Mouse (Mus musculus) thymus, postnatal 0 days (tissue): Measurements from ENCODE around the gene Samd14. TPM values are rescaled to one million over a fixed set of nuclear protein-coding genes. Genes with fewer than 3 reads are reported as not detected.
A peak's percentile ranks its signal among the peaks of the same experiment; 100 is the strongest.

ENCODE experiments used
- DNase-seq: peaks from one replicate; pipeline ENCODE4 v3.0.0-alpha.2; 2015; ENCODE audit warnings: low spot score
- polyA plus RNA-seq: library from polyadenylated mRNA; unstranded; fragments of >200 nt; fragmentation: Nextera tagmentation; extraction: Ambion mirVana; gene quantifications from 2 replicates; pipeline ENCODE4 v1.2.1, GENCODE M21; 2015

Samd14 gene
- polyA plus RNA-seq, 1 experiment from 2014 or later, result 6.7 TPM

GRCm38 (mm10) chr11:94989562-94990017 lies 20.1 kb upstream of the Samd14 start:
- DNase-seq, result peak; percentile 87

- no peak for DNase-seq
These were observed 19.5 kb upstream of the Samd14 start for GRCm38 (mm10) chr11:94990102-94990748.

GRCm38 (mm10) chr11:94990749-94991577 lies 18.7 kb upstream of the Samd14 start, which contains the start of gene Ppp1r9b:
Gene Ppp1r9b (plus strand): TSS chr11:94991035.
- DNase-seq, result peak; percentile 88

- peak; percentile 57 for DNase-seq
These were observed 17.8 kb upstream of the Samd14 start for GRCm38 (mm10) chr11:94991641-94992479.

GRCm38 (mm10) chr11:94992480-94992753 lies 17.3 kb upstream of the Samd14 start:
- DNase-seq, result peak; percentile 18

GRCm38 (mm10) chr11:94992754-94993606 lies 16.7 kb upstream of the Samd14 start:
- peak; percentile 39 for DNase-seq

GRCm38 (mm10) chr11:94994208-94994814 lies 15.4 kb upstream of the Samd14 start:
- DNase-seq, result peak; percentile 2

- peak; percentile 7 for DNase-seq
These were observed 14.5 kb upstream of the Samd14 start for GRCm38 (mm10) chr11:94994947-94995772.

- DNase-seq, result no peak
These were observed 13.6 kb upstream of the Samd14 start for GRCm38 (mm10) chr11:94996101-94996500.

- DNase-seq, result no peak
These were observed 12.7 kb upstream of the Samd14 start for GRCm38 (mm10) chr11:94996984-94997383.

- DNase-seq, result no peak
These were observed 12.1 kb upstream of the Samd14 start for GRCm38 (mm10) chr11:94997596-94997995.

GRCm38 (mm10) chr11:94998041-94998531 lies 11.6 kb upstream of the Samd14 start:
- peak; percentile 98 for DNase-seq

GRCm38 (mm10) chr11:95000128-95000527 lies 9.6 kb upstream of the Samd14 start:
- DNase-seq, result peak; percentile 2

GRCm38 (mm10) chr11:95000548-95000947 lies 9.1 kb upstream of the Samd14 start:
- DNase-seq, result peak; percentile 79

GRCm38 (mm10) chr11:95001058-95001457 lies 8.6 kb upstream of the Samd14 start:
- DNase-seq, result peak; percentile 73

- no peak for DNase-seq
These were observed 7.9 kb upstream of the Samd14 start for GRCm38 (mm10) chr11:95001584-95002347.

GRCm38 (mm10) chr11:95002705-95003104 lies 7.0 kb upstream of the Samd14 start:
- DNase-seq, result no peak

- no peak for DNase-seq
These were observed 5.3 kb upstream of the Samd14 start for GRCm38 (mm10) chr11:95004136-95004936.
